Mouse (Mus musculus): ENCODE results near the gene Tef.

DNA sequence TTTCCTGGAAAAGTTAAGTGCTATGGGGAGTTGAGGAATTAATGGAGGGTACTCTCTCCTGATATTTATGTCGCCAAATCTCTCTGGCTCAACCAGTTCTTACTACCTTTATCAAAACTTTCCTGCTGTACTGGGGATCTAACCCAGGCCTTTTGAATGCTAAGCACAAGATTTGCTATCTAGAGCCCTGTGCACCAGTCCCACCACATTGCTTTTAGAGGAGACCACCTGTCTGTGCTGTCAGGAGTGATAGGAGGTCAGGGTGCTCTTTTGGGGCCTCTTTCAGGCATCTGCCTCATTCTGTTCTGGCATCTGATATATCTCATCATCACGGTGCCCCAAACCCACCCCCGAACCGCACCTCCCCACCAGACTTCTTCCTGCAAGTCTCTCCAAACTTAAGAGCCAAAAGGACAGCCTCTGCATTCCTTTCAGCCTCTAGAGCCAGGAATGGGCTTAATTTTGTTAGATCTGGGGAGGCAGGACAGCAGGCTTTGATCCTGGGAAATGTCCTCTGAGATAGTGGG lies 1.3 kb downstream of the Tef start:
- TF ChIP-seq POLR2AphosphoS5 (IDR thresholded peaks at IDR 0.05; ENCODE audit: insufficient replicate concordance, low read depth, low read length) (no peak), CTCF (IDR thresholded peaks at IDR 0.05; ENCODE audit: low read depth, low read length) (no peak), GATA1 (IDR thresholded peaks at IDR 0.05; ENCODE audit: borderline replicate concordance, low read length) (no peak), TAL1 (conservative IDR thresholded peaks at IDR 0.05; ENCODE audit: low read depth, low read length) (peak; percentile 39; the same call in 1 of the 2 replicates)
